Mouse (Mus musculus): Measurements from ENCODE around the gene Hexim2. TPM values are rescaled to one million over a fixed set of nuclear protein-coding genes. Genes with fewer than 3 reads are reported as not detected.

Gene Hexim2
- total RNA-seq, 2 experiments from 2014 or later: 0.96 to 2.4 TPM

DNA sequence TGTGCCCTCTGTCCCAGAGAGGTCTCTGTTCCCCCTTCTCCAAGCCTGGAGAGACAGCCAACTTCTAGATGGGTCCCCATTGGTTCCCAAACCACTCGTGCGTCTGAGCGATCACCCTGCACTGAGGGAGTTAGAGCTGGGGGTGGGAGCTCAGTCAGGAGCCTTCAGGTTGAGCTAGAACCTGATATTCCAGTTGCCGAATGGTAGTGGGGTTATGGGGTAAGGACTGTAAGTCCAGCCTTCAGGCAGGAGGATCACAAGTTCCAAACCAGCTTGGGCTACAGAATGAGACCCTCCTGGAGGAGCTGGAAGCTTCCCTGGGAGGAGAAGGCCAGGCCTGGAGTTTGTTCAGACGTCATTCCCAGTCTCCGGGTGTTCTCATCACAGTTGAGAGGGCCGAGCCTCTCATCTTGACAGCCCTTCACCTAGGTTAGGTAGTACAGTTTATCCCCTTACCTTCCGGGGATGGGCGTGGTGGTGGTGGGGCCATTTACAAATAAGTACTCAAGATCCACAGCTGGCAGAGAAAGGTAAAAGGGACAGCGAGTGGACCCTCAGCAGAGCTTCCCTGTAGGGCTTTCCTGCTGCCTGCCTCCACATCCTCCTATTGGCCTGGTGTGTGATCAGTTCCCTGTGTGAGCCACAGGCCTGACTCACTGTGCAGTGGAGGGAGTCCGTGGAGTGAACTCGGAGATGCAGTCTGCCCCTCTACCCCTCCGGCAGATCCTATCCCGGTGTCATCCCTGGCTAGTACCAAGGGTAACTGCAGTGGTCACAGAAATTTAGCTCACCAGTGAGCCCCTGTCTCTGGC, 7.9 kb downstream of the Hexim2 start:
- no peak for ATAC-seq (replicated peaks; ENCODE audit: low FRiP score, poor library complexity, severe bottlenecking)

DNA sequence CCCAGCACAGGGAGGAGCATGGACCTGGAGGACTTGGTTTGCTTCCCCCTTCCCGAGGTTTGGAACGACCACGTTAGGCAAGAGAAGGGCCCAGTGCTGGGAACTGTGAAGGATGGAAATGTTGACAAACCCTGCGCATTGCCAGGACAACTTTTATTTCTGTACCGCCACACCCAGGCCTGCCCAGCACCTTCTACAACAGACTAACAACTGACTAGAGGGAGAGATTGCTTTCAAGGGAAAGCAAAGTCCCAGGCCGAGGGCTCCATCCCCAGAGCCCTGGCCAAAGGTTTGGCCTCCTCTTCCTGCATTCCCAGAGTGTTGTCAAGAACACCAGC, 8.5 kb downstream of the Hexim2 start:
- ATAC-seq (replicated peaks; ENCODE audit: low FRiP score, poor library complexity, severe bottlenecking): no peak

DNA sequence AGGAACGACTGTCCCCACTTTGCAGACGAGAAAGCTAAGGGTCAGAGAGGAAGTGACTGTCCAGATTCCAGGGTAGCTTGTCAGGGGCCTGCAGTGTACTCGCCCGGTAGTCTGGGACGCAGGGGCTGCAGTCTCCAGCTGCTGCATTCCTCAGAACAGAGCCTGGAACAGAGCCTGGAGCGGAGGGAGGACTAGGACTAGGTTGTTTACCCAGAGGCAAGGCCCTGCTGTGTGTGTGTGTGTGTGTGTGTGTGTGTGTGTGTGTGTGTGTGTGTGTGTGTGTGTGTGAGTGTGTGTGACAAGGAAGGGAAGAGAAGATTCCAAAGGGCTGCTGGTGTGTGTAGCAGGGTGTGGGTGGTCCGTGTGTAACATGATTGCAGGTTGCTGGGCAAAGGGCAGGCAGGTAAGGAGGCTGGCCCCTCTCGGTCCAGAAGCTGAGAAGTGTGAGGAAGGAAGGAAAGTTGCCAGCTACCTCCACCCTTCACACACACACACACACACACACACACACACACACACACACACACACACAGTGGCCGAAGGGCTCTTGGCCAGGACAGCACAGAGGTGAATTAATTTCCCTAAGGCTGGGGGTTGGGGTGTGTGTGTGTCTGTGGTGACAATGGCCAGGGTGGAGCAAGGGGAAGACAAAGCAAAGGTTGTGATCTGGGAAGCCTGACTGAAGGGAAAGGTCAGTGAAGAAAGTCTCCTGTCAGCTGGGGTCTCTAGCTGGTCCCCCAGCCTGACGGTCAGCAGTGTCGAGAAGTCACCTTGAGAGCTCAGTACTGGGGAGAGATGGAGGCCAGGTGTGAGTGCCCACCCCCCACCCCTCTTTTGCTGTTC, 9.1 kb downstream of the Hexim2 start:
- ATAC-seq (replicated peaks; ENCODE audit: low FRiP score, poor library complexity, severe bottlenecking): no peak

DNA sequence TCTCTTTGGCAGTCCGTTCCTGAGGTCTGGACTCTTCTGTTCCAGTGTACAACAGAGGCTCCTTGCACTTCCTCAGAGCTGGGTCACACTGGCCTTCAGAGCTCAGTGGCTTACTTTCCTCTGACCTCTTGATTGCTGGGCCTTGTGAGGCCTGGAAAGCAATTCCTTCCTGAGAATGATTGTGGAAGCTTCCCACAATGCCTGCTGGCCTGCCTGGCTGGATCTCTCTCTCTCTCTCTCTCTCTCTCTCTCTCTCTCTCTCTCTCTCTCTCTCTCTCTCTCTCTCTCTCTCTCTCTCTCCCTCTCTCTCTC, 9.7 kb downstream of the Hexim2 start:
- no peak for ATAC-seq (replicated peaks; ENCODE audit: low FRiP score, poor library complexity, severe bottlenecking)

DNA sequence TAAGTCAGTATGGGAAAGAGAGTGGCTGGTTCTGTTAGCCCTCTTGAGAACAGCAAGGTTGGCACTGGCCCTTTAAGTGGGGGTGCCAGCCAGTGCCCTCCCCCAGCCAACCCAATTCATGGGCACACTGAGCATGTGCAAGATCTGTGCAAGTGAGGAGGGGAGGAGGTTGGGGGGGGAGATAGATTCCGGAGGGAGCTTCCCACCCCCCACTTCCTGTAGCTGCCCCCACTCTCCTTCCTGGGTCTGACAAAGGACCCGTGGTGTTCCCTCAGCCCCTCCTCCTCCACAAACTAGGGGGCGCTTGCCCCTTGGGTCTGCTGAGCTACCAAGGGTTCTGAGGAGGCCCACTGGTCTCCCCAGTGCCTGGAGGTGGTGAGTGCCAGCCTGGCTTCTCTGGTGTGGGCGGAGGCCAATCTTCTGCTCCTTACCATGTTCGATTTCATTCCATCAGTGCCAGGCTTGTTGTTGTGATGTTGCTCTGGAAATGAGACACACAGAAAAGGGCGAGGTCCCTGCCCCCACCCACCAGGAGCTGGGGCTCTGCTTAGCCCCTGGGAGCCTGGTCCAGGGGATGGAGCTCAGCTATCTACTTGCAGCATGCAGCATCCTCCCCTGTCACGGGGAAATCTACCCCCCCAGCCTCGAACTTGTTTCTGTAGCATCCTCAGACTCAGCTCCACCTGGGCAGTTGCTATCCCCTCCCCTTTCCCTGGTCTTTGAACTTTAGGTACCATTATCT, 10.4 kb downstream of the Hexim2 start:
- ATAC-seq (replicated peaks; ENCODE audit: low FRiP score, poor library complexity, severe bottlenecking): no peak

DNA sequence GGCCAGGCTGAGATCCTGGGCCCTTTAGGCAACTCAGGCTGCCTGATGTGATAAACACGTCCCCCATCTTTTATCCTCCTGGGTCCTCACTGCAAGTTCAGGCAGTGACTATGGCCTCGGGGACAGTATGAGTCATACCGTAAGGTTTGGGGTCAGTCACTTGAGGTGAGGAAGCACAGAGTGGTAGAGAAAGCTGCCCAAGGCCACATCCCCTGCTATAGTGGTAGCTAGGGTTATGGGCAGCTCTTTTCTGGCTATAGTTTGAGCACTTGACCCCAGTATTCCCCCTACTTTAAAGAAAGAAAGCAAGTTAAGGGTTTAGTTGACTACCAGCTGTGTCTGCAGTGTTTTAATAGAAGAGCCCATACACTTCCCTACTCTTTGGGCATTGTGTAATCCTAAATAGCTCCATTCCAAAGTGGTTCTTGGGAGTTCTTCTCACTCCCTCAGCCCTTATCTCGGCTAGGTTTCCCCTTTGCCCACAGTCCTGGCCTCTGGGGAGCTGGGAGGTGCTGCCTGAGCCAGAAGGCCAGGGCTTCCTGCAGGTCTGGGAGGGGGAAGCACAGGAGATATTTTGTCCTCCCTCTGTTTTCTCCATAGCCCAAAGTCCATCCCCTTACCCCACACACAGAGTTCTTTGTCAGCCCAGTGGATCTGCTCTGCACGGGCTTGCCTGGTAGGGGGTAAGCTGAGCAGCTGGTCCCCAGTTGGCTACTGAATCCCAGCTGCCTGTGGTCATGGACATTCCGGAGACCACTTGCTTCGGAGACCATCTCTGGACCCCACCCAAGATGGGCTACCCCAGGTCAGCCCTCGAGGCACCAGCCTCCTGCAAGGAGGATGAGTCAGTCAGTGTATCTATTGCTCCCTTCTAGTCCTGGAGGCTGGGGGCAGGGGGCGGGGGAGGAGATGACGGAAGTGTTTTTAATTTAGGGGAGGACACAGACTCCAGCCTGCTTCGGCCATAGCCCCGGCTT, 12.4 kb downstream of the Hexim2 start:
- ATAC-seq (replicated peaks; ENCODE audit: low FRiP score, poor library complexity, severe bottlenecking): no peak

DNA sequence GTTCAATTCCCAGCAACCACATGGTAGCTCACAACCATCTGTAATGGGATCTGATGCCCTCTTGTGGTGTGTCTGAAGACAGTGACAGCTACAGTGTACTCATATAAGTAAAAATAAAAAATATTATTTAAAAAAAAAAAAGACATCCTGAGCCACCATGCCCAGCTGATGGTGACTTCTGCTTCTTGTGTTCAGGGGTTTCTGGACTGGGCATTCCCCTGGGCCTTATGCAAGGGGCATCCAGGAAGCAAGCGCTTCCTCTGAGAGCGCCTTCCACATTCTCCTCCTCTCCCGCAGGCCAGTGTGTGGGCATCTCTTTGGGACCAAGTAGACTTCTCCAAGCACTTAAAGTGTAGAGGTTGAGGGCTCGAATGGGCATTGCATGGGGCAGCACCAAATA, 14.2 kb downstream of the Hexim2 start:
- no peak for ATAC-seq (replicated peaks; ENCODE audit: low FRiP score, poor library complexity, severe bottlenecking)

DNA sequence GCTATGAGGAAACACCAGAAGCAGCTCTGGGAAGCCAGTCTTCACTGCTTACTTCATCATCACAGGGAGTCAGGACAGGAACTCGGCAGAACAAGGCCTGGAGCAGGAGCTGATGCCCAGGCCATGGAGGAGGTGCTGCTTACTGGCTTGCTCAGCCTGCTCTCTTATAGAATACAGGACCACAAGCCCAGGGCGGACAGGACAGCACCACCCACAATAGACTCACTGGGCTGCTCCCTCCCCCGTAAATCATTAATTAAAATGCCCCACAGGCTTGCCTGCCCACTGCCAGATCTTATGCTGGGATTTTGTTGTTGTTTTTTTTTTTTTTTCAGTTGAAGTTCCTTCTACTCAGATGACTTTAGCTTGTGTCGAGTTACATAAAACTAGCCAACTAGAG, 15.5 kb downstream of the Hexim2 start:
- ATAC-seq (replicated peaks; ENCODE audit: low FRiP score, poor library complexity, severe bottlenecking): no peak

DNA sequence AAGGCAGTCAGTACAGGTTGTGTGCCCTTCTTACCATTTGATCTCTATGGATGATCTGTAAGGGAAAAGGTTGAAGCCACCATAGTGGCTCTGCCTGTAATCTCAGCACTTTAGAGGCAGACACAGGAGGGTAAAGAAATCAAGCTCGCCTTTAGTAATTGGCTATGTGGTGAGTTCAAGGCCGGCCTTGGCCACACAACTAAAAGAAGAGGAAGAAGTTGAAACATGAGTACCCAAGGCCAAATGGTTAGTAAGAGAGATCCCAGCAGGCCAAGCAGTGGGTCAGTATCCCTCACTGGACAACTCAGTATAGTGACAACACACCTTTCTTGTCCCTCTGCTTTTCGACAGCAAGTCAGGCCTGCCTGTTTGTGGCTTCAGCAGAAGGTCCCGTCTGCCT, 17.5 kb downstream of the Hexim2 start:
- 0 out of 2 replicates have a peak, but pooled peaks have one; percentile 16 for ATAC-seq (replicated peaks; ENCODE audit: low FRiP score, poor library complexity, severe bottlenecking)

DNA sequence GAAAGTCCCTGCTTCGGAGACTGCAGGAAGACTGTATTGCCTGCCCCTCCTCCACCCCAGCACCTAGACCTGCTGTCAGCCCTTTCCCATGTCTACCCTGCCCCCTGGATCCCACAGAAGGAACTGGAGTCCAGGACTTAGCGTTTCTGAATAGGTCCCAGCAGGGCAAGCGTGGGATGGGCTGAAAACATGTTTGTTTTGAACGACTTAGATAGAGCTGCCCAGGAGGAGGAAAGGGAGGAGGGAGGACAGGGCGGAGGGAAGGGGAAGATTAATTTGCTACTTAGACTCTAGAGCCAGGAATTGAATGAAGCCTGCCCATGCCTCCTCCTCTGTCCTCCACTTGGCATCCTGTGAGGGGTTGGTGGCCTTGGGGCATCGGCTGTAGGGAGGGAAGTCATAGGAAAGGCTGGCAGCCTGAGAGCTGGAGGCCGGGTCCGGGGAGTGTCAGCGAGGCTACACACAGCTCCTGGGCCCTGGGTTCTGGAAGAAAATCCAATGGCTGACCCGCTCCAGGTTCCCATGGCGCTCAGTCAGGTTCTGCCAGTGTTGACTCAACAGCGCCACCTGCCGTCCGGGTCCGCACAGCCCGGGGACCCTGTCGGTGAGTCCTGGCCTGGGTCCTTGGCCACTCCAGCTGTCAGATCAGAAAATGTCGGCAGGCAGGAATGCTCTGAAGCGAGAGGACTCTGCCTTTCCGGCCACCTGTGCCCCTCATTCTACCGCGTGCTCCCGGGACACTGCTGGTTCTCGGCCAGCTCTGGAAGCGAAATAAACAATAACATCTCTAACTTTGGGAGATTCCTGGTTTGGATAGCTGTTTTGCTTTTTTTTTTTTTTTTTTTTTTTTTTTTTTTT, 26.6 kb downstream of the Hexim2 start:
- peak; percentile 94 for ATAC-seq (replicated peaks; ENCODE audit: low FRiP score, poor library complexity, severe bottlenecking)

DNA sequence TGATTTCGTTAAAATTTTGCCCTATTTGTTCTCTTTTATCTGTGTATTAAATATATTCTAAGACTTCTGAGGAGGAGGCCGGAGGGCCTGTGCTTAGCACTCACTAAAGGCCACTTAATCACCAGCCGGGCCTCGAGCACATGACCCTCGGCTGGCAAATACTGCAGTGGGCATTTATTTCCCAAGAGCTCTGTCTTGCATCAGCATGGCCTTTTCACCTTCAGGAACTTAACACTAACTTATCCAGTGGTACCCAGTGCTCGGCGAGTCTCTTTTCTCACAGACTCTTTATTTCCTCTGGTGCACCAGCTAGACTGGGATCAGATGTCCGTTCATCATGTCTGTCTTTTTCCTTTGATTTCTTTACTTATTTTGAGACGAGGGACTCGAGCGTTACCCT, 28.5 kb downstream of the Hexim2 start:
- ATAC-seq (replicated peaks; ENCODE audit: low FRiP score, poor library complexity, severe bottlenecking): no peak

DNA sequence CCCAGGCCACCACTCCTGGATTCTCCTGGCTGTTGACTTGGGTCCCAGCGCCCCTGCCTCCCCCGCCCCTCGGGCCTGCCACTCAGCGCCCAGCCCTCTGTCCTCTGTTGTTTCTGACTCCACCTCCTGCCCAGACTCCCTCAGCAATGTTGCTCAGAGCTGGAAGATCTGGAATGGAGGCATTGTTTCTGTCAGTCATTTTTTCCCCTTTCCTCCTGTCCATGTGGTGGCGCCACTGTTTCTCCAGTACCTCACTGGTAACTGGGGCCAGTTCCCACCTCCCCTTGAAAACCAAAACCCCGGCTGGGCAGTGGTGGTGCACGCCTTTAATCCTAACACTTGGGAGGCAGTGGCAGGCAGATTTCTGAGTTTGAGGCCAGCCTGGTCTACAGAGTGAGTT, 29.2 kb downstream of the Hexim2 start:
- no peak for ATAC-seq (replicated peaks; ENCODE audit: low FRiP score, poor library complexity, severe bottlenecking)

DNA sequence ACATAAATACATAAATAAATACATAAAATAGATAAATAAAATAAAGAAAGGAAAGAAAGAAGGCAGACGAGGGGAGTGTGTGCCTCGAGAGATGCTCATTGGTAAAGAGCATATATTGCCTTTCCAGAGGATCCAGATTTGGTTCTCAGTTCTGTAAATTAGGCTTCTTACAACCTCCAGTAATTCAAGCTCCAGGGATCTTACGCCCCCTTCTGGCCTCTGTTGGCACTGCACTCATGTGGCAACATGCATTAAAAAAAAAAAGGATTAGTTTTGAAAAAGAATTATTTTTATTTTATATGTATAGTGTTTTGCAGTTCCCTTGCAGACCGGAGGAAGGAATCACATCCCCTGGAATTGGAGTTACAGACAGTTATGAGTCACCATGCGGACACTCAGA, 29.9 kb downstream of the Hexim2 start:
- ATAC-seq (replicated peaks; ENCODE audit: low FRiP score, poor library complexity, severe bottlenecking): no peak

DNA sequence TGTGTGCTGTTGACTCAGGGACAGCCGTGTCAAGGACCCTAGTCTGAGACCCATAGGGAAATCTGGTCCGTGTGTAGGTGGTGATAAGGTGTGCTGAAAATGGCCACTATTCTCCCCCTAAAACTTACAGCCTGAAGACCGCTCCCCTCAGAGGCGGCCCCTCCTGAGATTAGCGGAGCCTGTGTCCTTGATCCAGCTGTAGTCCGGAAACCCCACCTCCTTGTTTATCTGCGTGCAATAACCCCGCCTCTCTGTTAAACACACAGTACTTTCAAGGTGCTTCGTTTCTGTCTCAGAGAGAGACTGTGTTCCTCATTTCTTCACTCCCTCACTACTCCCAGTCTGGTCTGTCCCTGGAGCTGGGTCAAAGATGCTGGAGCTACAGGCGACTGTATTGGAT, 32.2 kb downstream of the Hexim2 start:
- no peak for ATAC-seq (replicated peaks; ENCODE audit: low FRiP score, poor library complexity, severe bottlenecking)

DNA sequence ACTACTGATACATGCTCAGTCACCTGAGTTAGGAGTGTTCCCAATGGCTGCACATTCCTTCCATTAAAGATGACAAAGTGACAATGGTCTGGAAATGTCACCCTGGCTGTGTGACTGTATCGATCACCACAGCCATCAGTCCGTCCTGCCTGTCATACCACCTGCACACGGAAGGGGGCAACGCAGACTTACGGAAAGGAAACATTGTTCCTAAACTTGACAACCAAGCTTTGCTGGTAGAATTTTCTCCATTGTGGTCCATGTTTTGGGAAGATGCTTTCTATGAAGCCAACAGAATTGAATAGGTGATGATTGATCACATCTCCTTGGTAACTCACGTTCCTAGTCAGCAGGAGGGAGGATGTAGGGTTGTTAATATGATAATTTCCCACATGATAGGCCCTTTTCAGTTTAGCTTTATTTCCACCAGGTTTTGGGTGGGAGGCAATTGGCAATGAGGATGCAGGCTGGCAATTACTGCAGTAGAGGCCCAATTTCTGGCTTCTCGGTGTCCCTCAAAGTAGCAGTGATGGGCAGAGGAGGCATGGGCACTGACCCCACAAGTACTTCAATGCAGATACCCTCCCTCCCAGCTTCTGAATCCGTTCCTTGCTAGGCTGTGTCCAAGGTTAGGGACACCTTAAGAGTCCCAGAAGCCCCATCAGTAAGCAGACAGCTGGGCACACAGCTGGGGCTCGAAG, 36.6 kb downstream of the Hexim2 start:
- peak; percentile 60; the same call in 1 of the 2 replicates for ATAC-seq (replicated peaks; ENCODE audit: low FRiP score, poor library complexity, severe bottlenecking)

DNA sequence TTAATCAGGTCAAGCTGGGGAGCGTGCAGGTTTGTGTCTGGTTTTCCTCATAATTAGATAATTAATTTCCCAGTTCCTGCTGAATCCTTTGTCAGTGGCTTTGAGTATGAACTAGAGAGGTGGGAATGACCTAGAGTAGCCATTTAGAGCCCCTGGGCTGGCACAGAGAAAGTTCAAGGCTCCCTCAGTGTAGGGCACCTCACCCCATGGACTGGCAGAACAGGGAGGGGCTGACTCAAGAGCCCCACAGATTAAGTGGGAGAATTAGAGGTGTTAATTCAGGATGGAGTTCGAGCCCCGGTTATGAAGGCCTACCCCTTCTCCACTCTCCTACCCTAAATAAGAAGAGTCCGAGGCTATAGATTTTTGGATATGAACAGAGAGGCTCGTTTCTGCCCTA, 37.4 kb downstream of the Hexim2 start:
- ATAC-seq (replicated peaks; ENCODE audit: low FRiP score, poor library complexity, severe bottlenecking): no peak

DNA sequence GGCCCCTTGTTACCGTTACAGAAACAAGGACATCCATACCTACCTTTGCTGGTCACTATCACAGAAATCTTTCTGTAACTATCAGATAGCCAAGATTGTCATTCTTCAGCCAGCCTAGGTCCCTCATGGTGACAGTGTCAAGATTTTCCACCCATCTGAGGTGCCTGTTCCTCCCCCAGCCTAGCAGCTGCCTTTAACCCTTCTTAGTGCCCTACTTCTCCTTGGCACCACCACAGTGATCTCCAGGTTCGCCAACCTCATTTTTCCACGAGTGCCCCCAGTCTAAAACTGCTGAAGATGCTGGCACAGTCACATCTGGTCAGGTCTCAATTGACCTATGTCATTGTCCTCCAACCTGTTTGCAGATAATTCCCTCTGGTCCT, 37.9 kb downstream of the Hexim2 start:
- ATAC-seq (replicated peaks; ENCODE audit: low FRiP score, poor library complexity, severe bottlenecking): no peak

Data from erythroblast, adult 5-6 weeks (primary cell).